Mouse (Mus musculus) embryonic facial prominence, embryonic 14.5 days (tissue): ENCODE measurements around the gene Smad3. TPM values are rescaled to one million over a fixed set of nuclear protein-coding genes. Genes with fewer than 3 reads are reported as not detected.
A peak's percentile ranks its signal among the peaks of the same experiment; 100 is the strongest.

Experiments
- ATAC-seq: fragments of 200-750 bp; cut with Nextera tagmentation; 2 replicates; pipeline ENCODE4 v1.8.0; 2017; ENCODE audit warnings: low read depth, moderate number of reproducible peaks, moderate TSS enrichment
- DNase-seq: peaks from one replicate; pipeline ENCODE4 v3.0.0-alpha.2; 2015; ENCODE audit warnings: low spot score
- H3K27ac ChIP-seq: fragments of 300-500 bp; sonication (generic); replicated peaks from 2 replicates; pipeline ENCODE4 v1.5.1; 2014; ENCODE audit warnings: low read depth, mild to moderate bottlenecking, low read length, moderate library complexity
- H3K27me3 ChIP-seq: fragments of 300-500 bp; sonication (generic); replicated peaks from 2 replicates; pipeline ENCODE4 v1.6.1; 2014; ENCODE audit warnings: low read length; ENCODE audit not compliant: control insufficient read depth, insufficient read depth
- H3K36me3 ChIP-seq: fragments of 300-500 bp; sonication (generic); 2 replicates; pipeline ENCODE4 v1.6.1; 2014; ENCODE audit warnings: low read length, mixed read lengths; ENCODE audit not compliant: control insufficient read depth, insufficient read depth
- H3K4me1 ChIP-seq: fragments of 300-500 bp; sonication (generic); 2 replicates; pipeline ENCODE4 v1.6.1; 2014; ENCODE audit warnings: antibody characterized with exemption, low read length; ENCODE audit not compliant: control insufficient read depth, insufficient read depth
- H3K4me2 ChIP-seq: fragments of 300-500 bp; sonication (generic); 2 replicates; pipeline ENCODE4 v1.6.1; 2014; ENCODE audit warnings: low read depth, mild to moderate bottlenecking, low read length, moderate library complexity, mixed read lengths
- H3K4me3 ChIP-seq: fragments of 300-500 bp; sonication (generic); 2 replicates; pipeline ENCODE4 v1.5.1; 2014; ENCODE audit warnings: low read depth, mild to moderate bottlenecking, low read length
- H3K9ac ChIP-seq: fragments of 300-500 bp; sonication (generic); 2 replicates; pipeline ENCODE4 v1.6.1; 2014; ENCODE audit warnings: low read depth, mild to moderate bottlenecking, low read length, moderate library complexity, mixed read lengths
- H3K9me3 ChIP-seq: fragments of 300-500 bp; sonication (generic); 2 replicates; pipeline ENCODE4 v1.6.1; 2016; ENCODE audit warnings: low read length; ENCODE audit not compliant: control insufficient read depth
- WGBS: fragments of 180-500 bp; shearing (Covaris S2); extraction: QIAGEN DNeasy Blood & Tissue Kit; methylation state at CpG from one replicate; pipeline ENCODE4 v1.1.7; 2014; 5-methylcytosine and 5-hydroxymethylcytosine counted together
- polyA plus RNA-seq: library from polyadenylated mRNA; unstranded; fragments of >200 nt; fragmentation: Nextera tagmentation; extraction: Ambion mirVana; gene quantifications from 2 replicates; pipeline ENCODE4 v1.2.1, GENCODE M21; 2014

The Smad3 gene
- polyA plus RNA-seq, 1 experiment from 2014 or later, result 17.0 TPM

GRCm38 (mm10) chr9:63698320-63699045 is 59.3 kb downstream of the Smad3 start:
- Histone ChIP-seq H3K27me3 (no peaks in the 10 kb centered on the region), H3K9ac (no peak overlapping the region), H3K4me2 (no peak overlapping the region), H3K4me1 (peaks cover 59% of the 10 kb centered on the region), H3K36me3 (no peaks in the 10 kb centered on the region), H3K27ac (no peak overlapping the region), H3K9me3 (no peaks in the 10 kb centered on the region), H3K4me3 (no peak overlapping the region)
- 64% methylated on average over 5 of the region's 7 CpGs for WGBS
- no peak for ATAC-seq
- DNase-seq, result no peak

GRCm38 (mm10) chr9:63697606-63698005 is 60.2 kb downstream of the Smad3 start:
- peaks cover 55% of the 10 kb centered on the region for H3K4me1 ChIP-seq
- no peak for DNase-seq
- H3K9me3 ChIP-seq, result no peaks in the 10 kb centered on the region
- ATAC-seq, result no peak
- H3K27me3 ChIP-seq, result no peaks in the 10 kb centered on the region
- no peak overlapping the region for H3K9ac ChIP-seq
- no peaks in the 10 kb centered on the region for H3K36me3 ChIP-seq
- WGBS, result 39% methylated on average over 5 of the region's 5 CpGs
- H3K27ac ChIP-seq, result no peak overlapping the region
- no peak overlapping the region for H3K4me3 ChIP-seq
- H3K4me2 ChIP-seq, result no peak overlapping the region

- H3K27ac ChIP-seq, result no peak overlapping the region
- H3K27me3 ChIP-seq, result no peaks in the 10 kb centered on the region
- H3K9ac ChIP-seq, result peak overlapping the region; percentile 2; the same call in 1 of the 2 replicates
- no peak for DNase-seq
- no peaks in the 10 kb centered on the region for H3K36me3 ChIP-seq
- no peaks in the 10 kb centered on the region for H3K9me3 ChIP-seq
- H3K4me3 ChIP-seq, result no peak overlapping the region
- no peak overlapping the region for H3K4me2 ChIP-seq
- ATAC-seq, result no peak
- peaks cover 49% of the 10 kb centered on the region for H3K4me1 ChIP-seq
- 58% methylated on average over 10 of the region's 10 CpGs for WGBS
These were observed 61.2 kb downstream of the Smad3 start for GRCm38 (mm10) chr9:63696463-63697105.

- Histone ChIP-seq H3K36me3 (no peaks in the 10 kb centered on the region), H3K27me3 (no peaks in the 10 kb centered on the region), H3K9ac (no peak overlapping the region), H3K9me3 (no peaks in the 10 kb centered on the region), H3K4me2 (no peak overlapping the region), H3K4me3 (no peak overlapping the region), H3K4me1 (peaks cover 15% of the 10 kb centered on the region), H3K27ac (no peak overlapping the region)
- 55% methylated on average over 2 of the region's 2 CpGs for WGBS
- no peak for ATAC-seq
- no peak for DNase-seq
These were observed 65.8 kb downstream of the Smad3 start for GRCm38 (mm10) chr9:63691960-63692359.

GRCm38 (mm10) chr9:63690511-63690910 is 67.3 kb downstream of the Smad3 start:
- Histone ChIP-seq H3K4me3 (no peak overlapping the region), H3K9me3 (no peaks in the 10 kb centered on the region), H3K27ac (no peak overlapping the region), H3K36me3 (no peaks in the 10 kb centered on the region), H3K4me1 (peaks cover 8% of the 10 kb centered on the region; the same call in 1 of the 2 replicates), H3K9ac (no peak overlapping the region), H3K27me3 (no peaks in the 10 kb centered on the region), H3K4me2 (no peak overlapping the region)
- ATAC-seq, result no peak
- no peak for DNase-seq
- WGBS, result 76% methylated on average over 1 of the region's 1 CpGs

GRCm38 (mm10) chr9:63687413-63688015 is 70.3 kb downstream of the Smad3 start:
- no peak overlapping the region for H3K27ac ChIP-seq
- no peak for ATAC-seq
- H3K4me3 ChIP-seq, result no peak overlapping the region
- WGBS, result 78% methylated on average over 7 of the region's 7 CpGs
- DNase-seq, result no peak
- peaks cover 5% of the 10 kb centered on the region; the same call in 1 of the 2 replicates for H3K4me1 ChIP-seq
- H3K9me3 ChIP-seq, result no peaks in the 10 kb centered on the region
- H3K9ac ChIP-seq, result no peak overlapping the region
- no peaks in the 10 kb centered on the region for H3K27me3 ChIP-seq
- H3K36me3 ChIP-seq, result no peaks in the 10 kb centered on the region
- H3K4me2 ChIP-seq, result no peak overlapping the region

- H3K4me1 ChIP-seq, result peaks cover 6% of the 10 kb centered on the region; the same call in 1 of the 2 replicates
- H3K9me3 ChIP-seq, result no peaks in the 10 kb centered on the region
- no peaks in the 10 kb centered on the region for H3K36me3 ChIP-seq
- ATAC-seq (no peak), DNase-seq (no peak)
- H3K9ac ChIP-seq, result no peak overlapping the region
- H3K27me3 ChIP-seq, result no peaks in the 10 kb centered on the region
- H3K4me3 ChIP-seq, result no peak overlapping the region
- H3K4me2 ChIP-seq, result no peak overlapping the region
- 69% methylated on average over 5 of the region's 5 CpGs for WGBS
- no peak overlapping the region for H3K27ac ChIP-seq
These were observed 72.4 kb downstream of the Smad3 start for GRCm38 (mm10) chr9:63685352-63685751.

- H3K9me3 ChIP-seq, result no peaks in the 10 kb centered on the region
- no peak for ATAC-seq
- 97% methylated on average over 6 of the region's 6 CpGs for WGBS
These were observed 73.5 kb downstream of the Smad3 start for GRCm38 (mm10) chr9:63684277-63684676.

More at GRCm38 (mm10) chr9:63684277-63684676, 73.5 kb downstream of the Smad3 start:
- Histone ChIP-seq H3K27ac (no peak overlapping the region), H3K4me1 (peaks cover 6% of the 10 kb centered on the region; the same call in 1 of the 2 replicates), H3K4me3 (no peak overlapping the region), H3K9ac (no peak overlapping the region), H3K4me2 (no peak overlapping the region), H3K36me3 (no peaks in the 10 kb centered on the region), H3K27me3 (no peaks in the 10 kb centered on the region)
- DNase-seq, result no peak
